Mouse (Mus musculus) hindbrain, postnatal 0 days (tissue): ENCODE results near the gene Nab1. TPM values are rescaled to one million over a fixed set of nuclear protein-coding genes. Genes with fewer than 3 reads are reported as not detected.

ENCODE experiments used
- ATAC-seq: fragments of 200-750 bp; cut with Nextera tagmentation; 2 replicates; pipeline ENCODE4 v1.8.0; 2017; ENCODE audit warnings: mild to moderate bottlenecking, moderate TSS enrichment, moderate library complexity
- DNase-seq: peaks from one replicate; pipeline ENCODE4 v3.0.0-alpha.2; 2015; ENCODE audit warnings: low spot score
- H3K27ac ChIP-seq: fragments of 300-500 bp; sonication (generic); 2 replicates; pipeline ENCODE4 v1.5.1; 2014; ENCODE audit warnings: mild to moderate bottlenecking
- H3K27me3 ChIP-seq: fragments of 300-500 bp; sonication (generic); 2 replicates; pipeline ENCODE4 v1.6.1; 2014; ENCODE audit warnings: low read length, mixed read lengths; ENCODE audit not compliant: insufficient read depth
- H3K36me3 ChIP-seq: fragments of 300-500 bp; sonication (generic); 2 replicates; pipeline ENCODE4 v1.6.1; 2014; ENCODE audit warnings: low read length, mixed read lengths; ENCODE audit not compliant: insufficient read depth
- H3K4me1 ChIP-seq: fragments of 300-500 bp; sonication (generic); 2 replicates; pipeline ENCODE4 v1.6.1; 2014; ENCODE audit warnings: antibody characterized with exemption, low read length, mixed read lengths; ENCODE audit not compliant: insufficient read depth
- H3K4me2 ChIP-seq: fragments of 300-500 bp; sonication (generic); 2 replicates; pipeline ENCODE4 v1.6.1; 2014; ENCODE audit warnings: low read depth, mild to moderate bottlenecking, low read length, moderate library complexity, mixed read lengths
- H3K4me3 ChIP-seq: fragments of 300-500 bp; sonication (generic); 2 replicates; pipeline ENCODE4 v1.5.1; 2014; ENCODE audit warnings: low read length
- H3K9ac ChIP-seq: fragments of 300-500 bp; sonication (generic); replicated peaks from 2 replicates; pipeline ENCODE4 v1.6.1; 2014; ENCODE audit warnings: mild to moderate bottlenecking, low read length, moderate library complexity, mixed read lengths
- H3K9me3 ChIP-seq: fragments of 300-500 bp; sonication (generic); 2 replicates; pipeline ENCODE4 v1.6.1; 2016; ENCODE audit warnings: low read length, mixed read lengths
- CTCF ChIP-seq: IDR thresholded peaks from 2 replicates; pipeline ENCODE4 v1.5.1; 2016; ENCODE audit warnings: antibody characterized with exemption, control low read depth, low read depth
- WGBS: fragments of 180-500 bp; shearing (Covaris S2); extraction: QIAGEN DNeasy Blood & Tissue Kit; methylation state at CpG from one replicate; pipeline ENCODE4 v1.1.7; 2014; 5-methylcytosine and 5-hydroxymethylcytosine counted together
- polyA plus RNA-seq: library from polyadenylated mRNA; unstranded; fragments of >200 nt; fragmentation: Nextera tagmentation; extraction: Ambion mirVana; gene quantifications from 2 replicates; pipeline ENCODE4 v1.2.1, GENCODE M21; 2015
- total RNA-seq: library from RNA; depleted of rRNA; stranded (reverse); fragments of >200 nt; gene quantifications from 2 replicates; pipeline ENCODE4 v1.2.3, GENCODE M21; 2014

The Nab1 gene
- total and polyA plus RNA-seq, 2 experiments from 2014 or later = 9.8 to 15.7 TPM

DNA sequence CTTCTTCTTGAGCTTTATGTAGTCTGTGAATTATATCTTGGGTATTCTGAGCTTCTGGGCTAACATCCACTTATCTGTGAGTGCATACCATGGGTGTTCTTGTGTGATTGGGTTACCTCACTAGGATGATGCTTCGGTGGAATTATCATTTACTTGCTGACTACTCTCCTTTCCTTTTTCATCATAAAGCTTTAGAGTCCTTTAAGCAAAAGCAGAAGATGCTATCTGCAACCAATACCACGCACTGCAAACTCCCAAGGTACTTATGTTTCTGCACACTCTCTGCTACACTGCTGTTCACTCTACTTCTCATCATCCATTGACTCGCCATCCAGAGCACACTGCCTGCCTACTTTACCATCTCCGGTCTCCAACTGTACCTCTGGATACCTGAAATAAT is 15.5 kb downstream of the Nab1 start:
- no peak for ATAC-seq
- 96% methylated on average over 4 of the region's 4 CpGs for WGBS
- no peak for DNase-seq
- no peak overlapping the region for H3K27ac ChIP-seq
- H3K4me3 ChIP-seq = no peak overlapping the region
- H3K9ac ChIP-seq = no peak overlapping the region
- H3K4me2 ChIP-seq = no peak overlapping the region
- no peaks in the 10 kb centered on the region for H3K27me3 ChIP-seq
- no peaks in the 10 kb centered on the region for H3K9me3 ChIP-seq
- no peaks in the 10 kb centered on the region for H3K4me1 ChIP-seq
- H3K36me3 ChIP-seq = no peaks in the 10 kb centered on the region
- TF ChIP-seq CTCF = no peak

- no peak for TF ChIP-seq CTCF
- DNase-seq (no peak), ATAC-seq (no peak)
- WGBS = 92% methylated on average over 1 of the region's 1 CpGs
- Histone ChIP-seq H3K4me3 (no peak overlapping the region), H3K4me2 (no peak overlapping the region), H3K9me3 (no peaks in the 10 kb centered on the region), H3K27ac (no peak overlapping the region), H3K9ac (no peak overlapping the region), H3K27me3 (no peaks in the 10 kb centered on the region), H3K36me3 (0 out of 2 replicates have a peak, but pooled peaks cover 6% of the 10 kb centered on the region), H3K4me1 (no peaks in the 10 kb centered on the region; the same call in 1 of the 2 replicates)
These were observed 26.2 kb downstream of the Nab1 start for GRCm38 (mm10) chr1:52474291-52474690.

GRCm38 (mm10) chr1:52470811-52471489 is 29.5 kb downstream of the Nab1 start:
- Histone ChIP-seq H3K4me3 (no peak overlapping the region), H3K9ac (no peak overlapping the region), H3K4me2 (no peak overlapping the region), H3K27me3 (no peaks in the 10 kb centered on the region), H3K36me3 (0 out of 2 replicates have a peak, but pooled peaks cover 6% of the 10 kb centered on the region), H3K4me1 (no peaks in the 10 kb centered on the region; the same call in 1 of the 2 replicates), H3K27ac (peak overlapping the region; percentile 45; the same call in 1 of the 2 replicates), H3K9me3 (no peaks in the 10 kb centered on the region)
- ATAC-seq (peak; percentile 89), DNase-seq (peak; percentile 67)
- 36% methylated on average over 7 of the region's 7 CpGs for WGBS
- TF ChIP-seq CTCF = no peak

DNA sequence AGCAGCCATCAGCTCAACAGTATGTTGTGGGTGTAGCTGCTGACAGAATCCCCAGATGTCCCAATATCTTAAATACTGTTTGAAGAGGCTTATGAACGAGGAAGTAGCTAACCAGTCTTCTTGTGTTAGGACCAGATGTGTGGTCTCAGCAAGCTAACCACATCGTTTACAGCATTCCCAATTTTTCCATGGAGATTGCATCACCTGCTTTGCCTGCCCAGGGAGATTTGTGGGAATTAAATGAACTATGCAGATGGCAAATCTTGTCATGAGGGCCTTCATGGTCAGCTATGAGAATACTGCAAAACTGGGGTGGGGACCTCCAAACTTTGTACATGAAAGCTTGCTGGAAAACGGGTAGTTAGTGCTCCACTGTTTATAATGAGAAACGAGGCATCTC is 30.2 kb downstream of the Nab1 start:
- no peak for TF ChIP-seq CTCF
- H3K9ac ChIP-seq = no peak overlapping the region
- ATAC-seq (peak; percentile 10; the same call in 1 of the 2 replicates), DNase-seq (no peak)
- 0 out of 2 replicates have a peak overlapping the region, but pooled peaks have one; percentile 11 for H3K27ac ChIP-seq
- no peaks in the 10 kb centered on the region; the same call in 1 of the 2 replicates for H3K4me1 ChIP-seq
- H3K36me3 ChIP-seq = 0 out of 2 replicates have a peak, but pooled peaks cover 6% of the 10 kb centered on the region
- H3K4me2 ChIP-seq = no peak overlapping the region
- H3K27me3 ChIP-seq = no peaks in the 10 kb centered on the region
- H3K4me3 ChIP-seq = no peak overlapping the region
- 57% methylated on average over 4 of the region's 4 CpGs for WGBS
- H3K9me3 ChIP-seq = no peaks in the 10 kb centered on the region

- H3K27ac ChIP-seq = no peak overlapping the region
- no peaks in the 10 kb centered on the region; the same call in 1 of the 2 replicates for H3K4me1 ChIP-seq
- no peak for TF ChIP-seq CTCF
- no peak overlapping the region for H3K4me2 ChIP-seq
- no peak overlapping the region for H3K9ac ChIP-seq
- H3K9me3 ChIP-seq = no peaks in the 10 kb centered on the region
- 93% methylated on average over 8 of the region's 8 CpGs for WGBS
- H3K27me3 ChIP-seq = no peaks in the 10 kb centered on the region
- no peak for ATAC-seq
- no peak for DNase-seq
- no peak overlapping the region for H3K4me3 ChIP-seq
- H3K36me3 ChIP-seq = no peaks in the 10 kb centered on the region; the same call in 1 of the 2 replicates
These were observed 33.9 kb downstream of the Nab1 start for GRCm38 (mm10) chr1:52466518-52467120.

DNA sequence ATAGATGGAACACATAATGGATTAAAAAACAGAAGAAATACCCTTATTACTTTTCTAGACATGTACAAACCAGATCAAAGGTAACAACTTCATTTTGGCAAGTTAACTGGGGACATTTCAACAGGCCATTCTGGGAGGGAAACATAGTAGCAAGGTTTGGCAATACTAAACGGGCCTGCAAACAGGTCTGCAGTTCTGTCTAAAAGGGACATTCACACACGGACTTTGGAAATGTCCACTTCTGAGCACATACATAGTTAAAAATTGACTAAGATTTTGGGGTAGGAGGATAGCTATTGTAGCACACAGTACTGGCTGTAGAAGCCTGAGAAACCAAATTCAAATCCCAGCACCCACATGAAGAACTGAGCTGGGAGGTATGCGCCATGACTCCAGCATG is 34.6 kb downstream of the Nab1 start:
- no peaks in the 10 kb centered on the region for H3K9me3 ChIP-seq
- H3K27me3 ChIP-seq = no peaks in the 10 kb centered on the region
- H3K4me1 ChIP-seq = no peaks in the 10 kb centered on the region; the same call in 1 of the 2 replicates
- TF ChIP-seq CTCF = no peak
- no peak overlapping the region for H3K9ac ChIP-seq
- no peak overlapping the region for H3K27ac ChIP-seq
- DNase-seq (no peak), ATAC-seq (no peak)
- WGBS = 88% methylated on average over 3 of the region's 3 CpGs
- no peak overlapping the region for H3K4me3 ChIP-seq
- no peak overlapping the region for H3K4me2 ChIP-seq
- no peaks in the 10 kb centered on the region; the same call in 1 of the 2 replicates for H3K36me3 ChIP-seq
